Mouse (Mus musculus) adrenal gland, postnatal 10 days (tissue): ENCODE measurements at regions not wholly inside any gene's neighbourhood (a gene's known extent, or its start where the extent isn't known, plus 50 kb on each side); places are given as distances from the start of the nearest gene placed in this dataset.
A peak's percentile ranks its signal among the peaks of the same experiment; 100 is the strongest.

Source experiments
- DNase-seq: peaks from one replicate; pipeline ENCODE4 v3.0.0; 2021; ENCODE audit warnings: mixed read lengths

DNA sequence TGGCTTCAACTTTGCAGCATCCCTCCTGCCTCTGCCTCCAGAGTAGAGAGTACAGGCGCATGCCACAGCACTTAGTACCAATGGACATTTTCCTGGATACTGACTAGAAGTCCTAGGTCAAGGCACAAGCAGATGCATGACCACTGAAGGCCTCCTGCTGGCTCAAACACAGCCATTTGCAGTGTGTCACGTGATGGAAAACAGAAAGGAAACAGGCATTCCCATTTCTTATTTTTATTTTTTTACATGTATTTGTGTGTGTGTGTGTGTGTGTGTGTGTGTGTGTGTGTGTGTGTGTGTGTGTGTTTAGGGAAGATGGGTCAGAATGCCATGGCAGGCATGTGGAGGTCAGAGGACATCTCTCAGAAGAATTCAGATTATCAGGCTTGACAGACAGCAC is 65.6 kb downstream of the Thap12 start:
- DNase-seq: no peak

DNA sequence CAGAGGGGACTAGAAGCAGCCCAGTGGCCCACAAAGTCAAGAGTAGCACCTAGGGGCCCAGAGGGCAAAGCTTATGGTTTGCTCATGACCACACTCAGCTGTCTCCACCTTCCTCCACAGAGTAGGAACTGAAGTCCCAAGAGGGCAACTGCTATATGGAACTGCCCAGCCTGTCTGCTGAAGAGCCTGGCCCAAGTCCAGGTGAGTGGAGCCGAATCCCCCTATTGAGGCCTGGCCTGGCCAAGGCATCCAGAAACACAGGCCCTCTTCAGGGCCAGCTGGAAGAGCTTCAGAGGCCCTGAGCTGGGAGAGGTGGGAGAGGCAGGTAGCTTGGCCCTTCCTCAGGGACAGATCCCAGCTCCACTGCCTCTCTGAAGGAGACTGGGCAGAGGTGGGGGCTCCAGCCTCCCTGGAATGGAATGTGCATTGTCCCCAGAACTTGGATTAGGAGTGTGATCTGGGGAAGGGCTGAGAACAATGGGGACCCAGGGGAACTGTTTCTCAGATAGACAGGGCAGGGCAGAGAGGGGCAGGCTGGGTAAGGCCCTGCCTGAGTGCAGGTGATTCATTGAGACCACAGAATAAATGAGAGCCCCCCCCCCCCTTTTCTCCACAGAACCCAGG is 65.7 kb upstream of the Wnt11 start:
- DNase-seq: no peak

DNA sequence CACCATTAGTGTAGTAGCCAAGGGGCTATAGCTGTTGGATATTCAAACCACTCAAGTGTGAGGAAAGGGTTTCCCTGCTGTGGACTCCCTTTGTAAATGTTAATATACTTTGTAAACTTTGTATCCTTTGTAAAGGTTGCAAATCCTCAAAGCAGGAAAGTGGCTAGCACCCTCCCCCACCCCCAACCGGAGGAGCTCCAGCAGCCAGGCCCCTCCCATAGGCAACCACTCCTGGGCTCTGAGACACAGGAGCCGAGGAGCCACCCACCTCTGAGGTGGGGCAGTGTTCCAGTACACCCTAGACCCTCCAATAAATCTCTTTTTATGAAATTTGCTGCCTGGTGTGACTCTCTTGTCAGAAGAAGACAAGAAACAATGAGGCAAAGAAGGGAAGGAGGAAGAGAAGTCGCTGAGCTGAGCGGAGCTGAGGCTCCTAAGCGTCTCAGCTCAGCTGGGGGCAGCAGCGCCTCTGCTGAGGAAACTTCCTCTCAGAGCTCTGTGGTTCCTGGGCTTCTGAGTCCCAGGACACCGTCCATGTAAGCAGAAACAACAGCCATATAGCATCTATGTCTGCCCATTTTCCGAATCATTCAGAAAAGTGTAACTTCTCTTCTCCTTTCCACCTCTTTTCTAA is 64.5 kb upstream of the Wnt11 start:
- no peak for DNase-seq

- no peak for DNase-seq
Measured at GRCm38 (mm10) chr7:98771134-98771775, 63.7 kb upstream of the Wnt11 start.

DNA sequence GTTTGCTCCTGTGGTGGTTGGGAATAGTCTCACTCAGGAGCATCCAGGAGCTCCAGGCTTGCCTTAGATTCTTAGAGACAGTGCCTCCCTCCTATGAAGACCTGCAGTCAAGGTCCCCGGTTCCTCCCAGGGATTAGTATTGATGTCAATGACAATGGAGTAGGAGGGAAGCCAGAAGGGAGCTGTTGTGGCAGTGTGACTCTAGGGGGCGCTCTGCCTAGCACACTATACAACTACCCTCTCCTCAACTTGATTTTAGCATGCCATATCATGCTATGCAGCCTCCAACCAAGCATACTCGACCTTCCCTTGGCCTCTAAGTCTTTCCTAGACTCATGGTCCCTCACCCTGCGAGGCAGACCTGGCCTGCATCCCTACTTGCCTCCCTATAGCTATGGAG is 60.3 kb upstream of the Wnt11 start:
- no peak for DNase-seq

DNA sequence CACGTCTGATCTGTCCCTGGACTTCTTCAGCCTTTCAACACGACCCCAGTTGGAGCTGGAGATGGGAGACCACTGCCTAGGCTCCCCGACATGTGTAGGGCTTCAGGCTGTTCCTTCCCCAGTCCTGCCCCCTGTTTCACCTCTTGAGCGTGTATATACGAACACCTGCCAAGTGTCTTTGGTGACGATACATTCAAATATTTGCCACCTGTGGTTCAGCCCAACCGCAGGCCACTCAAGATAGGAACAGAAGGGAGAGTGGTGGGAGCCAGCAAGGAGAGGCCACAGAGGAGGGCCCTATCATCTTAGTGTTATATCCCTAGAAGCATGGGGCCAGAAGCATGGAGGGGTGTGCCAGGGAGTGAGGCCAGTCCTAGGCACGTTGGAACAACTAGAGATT is 59.9 kb upstream of the Wnt11 start:
- no peak for DNase-seq

GRCm38 (mm10) chr7:98777304-98777849 is 57.5 kb upstream of the Wnt11 start:
- DNase-seq: no peak

DNA sequence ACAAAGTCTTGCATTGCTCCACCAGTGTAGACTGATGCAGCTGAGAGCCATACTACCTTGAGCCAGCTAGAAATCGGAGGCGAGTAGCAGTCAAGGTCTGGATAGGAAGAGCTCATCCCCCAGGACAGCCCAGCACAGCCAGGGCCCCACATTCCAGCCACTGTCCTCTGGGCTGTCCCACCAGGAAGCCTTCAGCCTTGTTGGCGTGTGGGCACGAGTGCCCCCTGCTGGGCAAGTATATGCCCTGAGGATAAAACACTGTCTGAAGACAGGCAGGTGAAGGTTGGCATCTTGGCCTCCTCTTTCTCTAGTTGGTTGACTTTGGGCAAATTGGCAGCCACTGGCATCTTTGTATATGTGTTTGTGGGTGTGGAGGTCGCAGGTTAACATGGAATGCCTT is 56.0 kb upstream of the Wnt11 start:
- peak; percentile 84 for DNase-seq

DNA sequence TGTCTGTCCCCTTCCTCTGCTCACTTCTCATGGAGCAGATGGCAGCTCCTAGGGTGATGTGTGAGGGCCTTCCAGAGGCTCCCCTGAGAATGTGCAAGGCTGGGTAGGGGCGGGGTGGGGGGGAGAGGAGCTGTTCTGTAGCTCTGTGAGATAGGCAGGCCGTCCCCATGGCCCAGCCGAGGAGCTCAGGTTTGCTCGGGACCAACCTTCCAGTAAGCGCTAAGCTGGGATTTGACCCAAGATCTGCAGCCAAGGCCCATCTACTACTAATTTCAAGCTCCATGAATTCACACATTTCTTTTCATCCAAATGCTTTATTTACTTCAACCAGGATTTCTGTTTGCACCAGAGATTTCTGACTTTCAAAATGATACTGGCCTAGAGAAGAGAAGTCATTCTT is 51.4 kb upstream of the Wnt11 start:
- no peak for DNase-seq

GRCm38 (mm10) chr7:98783954-98784353 is 51.0 kb upstream of the Wnt11 start:
- peak; percentile 92 for DNase-seq

- peak; percentile 20 for DNase-seq
Measured at GRCm38 (mm10) chr7:98784369-98784931, 50.5 kb upstream of the Wnt11 start.
